Mouse (Mus musculus): ENCODE results near the gene Gm11627. TPM values are rescaled to one million over a fixed set of nuclear protein-coding genes. Genes with fewer than 3 reads are reported as not detected.

The Gm11627 gene
- polyA plus RNA-seq, 1 experiment, result not detected

DNA sequence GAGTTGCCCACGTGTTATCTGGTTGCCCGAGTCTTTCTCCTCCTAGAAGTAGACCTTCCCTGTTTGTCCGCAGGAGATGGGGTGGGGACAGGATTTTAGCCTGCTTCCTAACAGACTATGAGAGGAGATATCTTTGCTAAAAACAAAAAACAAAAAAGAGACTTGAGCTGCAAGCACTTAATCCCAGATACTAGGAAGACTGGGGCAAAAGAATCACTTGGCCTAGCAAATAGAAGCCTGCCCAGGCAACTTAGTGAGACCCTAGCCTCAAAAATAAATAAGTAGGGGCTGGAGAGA is 721 bp upstream of the Gm11627 start:
- Histone ChIP-seq H3K27me3 (replicated peaks) (peaks cover 55% of the 10 kb centered on the region), H3K4me3 (replicated peaks) (no peak overlapping the region), H3K9me3 (no peaks in the 10 kb centered on the region), H3K36me3 (replicated peaks; ENCODE audit: low read length) (no peaks in the 10 kb centered on the region), H3K4me1 (peaks cover 26% of the 10 kb centered on the region)
- TF ChIP-seq FLI1 (IDR thresholded peaks at IDR 0.05; ENCODE audit: low read length) (no peak), GATA1 (IDR thresholded peaks at IDR 0.05; ENCODE audit: borderline replicate concordance, low read length) (no peak)

DNA sequence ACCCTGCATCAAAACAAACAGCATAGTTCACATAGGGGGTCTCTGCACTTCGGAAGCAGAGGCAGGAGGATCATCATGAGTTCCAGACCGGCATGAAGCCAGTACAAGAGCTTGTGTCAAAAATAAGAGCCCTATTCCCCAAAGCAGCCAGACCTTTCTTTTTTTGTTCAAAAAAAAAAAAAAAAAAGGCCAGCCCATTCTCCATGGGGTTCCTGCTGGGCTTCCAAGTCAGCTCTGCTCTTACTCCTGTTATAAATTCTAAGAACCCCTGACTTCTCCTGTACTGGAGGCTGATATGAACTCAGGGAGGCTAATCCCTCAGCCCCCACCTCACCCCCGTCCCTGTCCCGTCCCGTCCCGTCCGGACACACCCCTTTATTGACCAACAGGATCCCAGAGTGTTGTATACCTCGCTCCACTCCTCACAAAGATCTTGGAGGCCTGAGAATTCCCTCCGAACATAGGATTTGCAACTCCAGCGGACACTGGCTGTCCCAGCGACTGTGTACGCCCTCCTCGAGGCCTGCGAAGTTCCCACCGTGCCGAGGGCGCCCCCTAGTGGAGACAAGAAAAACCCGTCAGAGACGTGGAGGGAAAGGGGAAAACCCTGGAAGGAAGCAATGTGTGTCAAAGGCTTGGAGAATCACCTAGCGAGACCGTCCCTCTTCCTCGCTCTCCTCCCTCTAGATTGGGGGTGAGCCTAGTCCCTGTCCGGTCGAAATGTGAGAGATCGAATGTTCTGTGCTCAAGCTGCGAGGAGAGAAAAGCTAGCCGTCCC is 731 bp downstream of the Gm11627 start:
- Histone ChIP-seq H3K4me3 (replicated peaks) (peak overlapping the region; percentile 90), H3K9me3 (no peaks in the 10 kb centered on the region), H3K27me3 (replicated peaks) (peaks cover 48% of the 10 kb centered on the region), H3K36me3 (replicated peaks; ENCODE audit: low read length) (no peaks in the 10 kb centered on the region), H3K4me1 (peaks cover 29% of the 10 kb centered on the region)
- TF ChIP-seq FLI1 (IDR thresholded peaks at IDR 0.05; ENCODE audit: low read length) (no peak), GATA1 (IDR thresholded peaks at IDR 0.05; ENCODE audit: borderline replicate concordance, low read length) (no peak)

DNA sequence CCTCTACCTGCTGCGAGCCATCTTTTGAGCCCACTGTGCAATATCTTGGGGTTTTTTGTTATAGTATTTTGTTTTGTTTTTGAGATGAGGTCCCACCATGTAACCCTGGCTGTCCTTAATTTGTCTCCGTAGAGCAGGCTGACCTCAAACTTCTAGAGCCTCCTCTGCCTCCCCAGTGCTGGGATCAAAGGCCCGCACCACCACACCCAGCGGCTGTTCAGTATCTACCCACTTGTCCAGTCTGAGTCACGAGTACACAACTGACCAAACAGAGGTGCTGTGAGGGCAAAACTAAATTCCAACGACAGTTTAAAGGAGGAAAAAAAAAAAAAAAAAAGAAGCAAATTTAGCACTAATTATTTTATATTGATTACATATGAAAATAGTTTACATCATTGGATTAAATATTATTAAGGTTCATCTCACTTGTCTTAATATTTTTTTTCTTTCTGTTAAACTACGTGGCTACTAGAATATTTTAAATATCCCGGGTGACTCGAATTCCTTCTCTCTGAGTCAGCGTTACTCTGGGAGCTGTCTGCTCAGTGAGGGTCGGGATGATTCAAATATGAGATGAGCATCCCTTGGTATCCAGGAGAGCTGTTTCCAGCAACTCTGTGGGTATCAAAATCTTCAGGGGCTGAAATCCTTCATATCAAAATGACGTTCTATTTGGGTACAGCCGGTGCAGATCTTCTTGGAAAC is 3.1 kb downstream of the Gm11627 start:
- Histone ChIP-seq H3K36me3 (replicated peaks; ENCODE audit: low read length) (no peaks in the 10 kb centered on the region), H3K27me3 (replicated peaks) (peaks cover 25% of the 10 kb centered on the region)

DNA sequence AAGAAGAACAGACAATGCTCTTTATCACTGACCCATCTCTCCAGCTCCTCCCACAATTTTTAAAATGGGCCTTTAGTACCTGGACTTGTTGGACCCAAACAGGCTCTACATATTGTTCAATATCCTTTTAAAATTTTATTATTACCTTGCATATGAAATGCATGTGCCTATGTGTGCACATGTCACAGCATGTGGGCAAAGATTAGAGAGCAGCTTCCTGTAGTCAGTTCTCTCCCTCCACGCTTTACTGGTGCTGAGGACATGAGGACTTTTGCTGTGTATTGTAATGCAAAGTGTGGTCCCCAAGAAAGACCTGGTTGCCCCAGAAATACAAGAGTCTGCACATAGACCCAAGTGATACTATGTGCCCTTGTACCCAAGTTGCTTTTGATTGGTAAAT is 4.2 kb downstream of the Gm11627 start:
- Histone ChIP-seq H3K4me1 (peaks cover 33% of the 10 kb centered on the region), H3K36me3 (replicated peaks; ENCODE audit: low read length) (no peaks in the 10 kb centered on the region), H3K4me3 (replicated peaks) (no peak overlapping the region), H3K9me3 (no peaks in the 10 kb centered on the region), H3K27me3 (replicated peaks) (peaks cover 16% of the 10 kb centered on the region)
- TF ChIP-seq FLI1 (IDR thresholded peaks at IDR 0.05; ENCODE audit: low read length) (no peak), GATA1 (IDR thresholded peaks at IDR 0.05; ENCODE audit: borderline replicate concordance, low read length) (no peak)

More for the DNA sequence above, 3.1 kb downstream of the Gm11627 start:
- TF ChIP-seq FLI1 (IDR thresholded peaks at IDR 0.05; ENCODE audit: low read length) (no peak), GATA1 (IDR thresholded peaks at IDR 0.05; ENCODE audit: borderline replicate concordance, low read length) (no peak)
- Histone ChIP-seq H3K4me1 (peaks cover 33% of the 10 kb centered on the region), H3K9me3 (no peaks in the 10 kb centered on the region), H3K4me3 (replicated peaks) (no peak overlapping the region)

DNA sequence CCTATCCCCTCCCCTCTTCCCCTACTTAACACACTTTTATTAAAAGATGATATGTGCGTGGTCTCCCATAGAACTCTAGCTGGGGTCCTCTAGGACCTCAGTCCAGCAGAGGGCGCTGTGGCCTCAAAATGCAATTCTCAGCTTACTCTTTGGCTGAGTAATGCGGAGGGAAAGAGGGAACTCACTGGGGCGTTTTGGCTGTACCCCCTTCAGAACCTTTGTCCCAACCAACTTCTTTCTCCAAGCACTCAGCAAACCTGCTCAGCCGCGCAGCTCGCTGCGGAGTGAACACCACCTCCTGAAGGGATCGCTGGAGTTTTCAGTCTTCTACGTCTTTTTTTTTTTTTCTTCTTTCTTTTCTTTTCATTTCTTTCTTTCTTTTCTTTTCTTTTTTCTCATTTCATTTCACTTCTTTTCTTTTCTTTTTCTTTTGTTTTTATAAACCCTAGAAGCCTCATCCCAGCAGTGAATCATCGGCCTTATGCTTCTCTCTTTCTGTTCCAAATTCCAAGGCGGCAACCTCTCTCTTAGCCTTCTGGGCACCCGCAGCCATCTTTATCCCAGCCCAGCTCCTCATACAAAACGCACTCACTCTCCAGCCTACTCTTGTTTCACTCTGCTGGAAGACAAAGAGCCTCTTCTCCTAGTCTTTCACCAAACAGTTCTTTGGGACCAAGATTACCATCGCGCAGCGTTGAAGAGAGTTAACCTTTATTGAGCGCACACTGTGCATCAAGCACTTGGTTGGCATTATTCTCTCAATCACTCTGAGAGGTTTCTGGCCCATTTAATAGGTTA is 6.2 kb downstream of the Gm11627 start:
- H3K9me3 ChIP-seq, result no peaks in the 10 kb centered on the region
- peak overlapping the region; percentile 91 for H3K4me3 ChIP-seq (replicated peaks)
- H3K4me1 ChIP-seq, result peaks cover 24% of the 10 kb centered on the region
- H3K36me3 ChIP-seq (replicated peaks; ENCODE audit: low read length), result no peaks in the 10 kb centered on the region
- TF ChIP-seq GATA1 (IDR thresholded peaks at IDR 0.05; ENCODE audit: borderline replicate concordance, low read length), result no peak
- TF ChIP-seq FLI1 (IDR thresholded peaks at IDR 0.05; ENCODE audit: low read length), result no peak
- peaks cover 6% of the 10 kb centered on the region for H3K27me3 ChIP-seq (replicated peaks)

DNA sequence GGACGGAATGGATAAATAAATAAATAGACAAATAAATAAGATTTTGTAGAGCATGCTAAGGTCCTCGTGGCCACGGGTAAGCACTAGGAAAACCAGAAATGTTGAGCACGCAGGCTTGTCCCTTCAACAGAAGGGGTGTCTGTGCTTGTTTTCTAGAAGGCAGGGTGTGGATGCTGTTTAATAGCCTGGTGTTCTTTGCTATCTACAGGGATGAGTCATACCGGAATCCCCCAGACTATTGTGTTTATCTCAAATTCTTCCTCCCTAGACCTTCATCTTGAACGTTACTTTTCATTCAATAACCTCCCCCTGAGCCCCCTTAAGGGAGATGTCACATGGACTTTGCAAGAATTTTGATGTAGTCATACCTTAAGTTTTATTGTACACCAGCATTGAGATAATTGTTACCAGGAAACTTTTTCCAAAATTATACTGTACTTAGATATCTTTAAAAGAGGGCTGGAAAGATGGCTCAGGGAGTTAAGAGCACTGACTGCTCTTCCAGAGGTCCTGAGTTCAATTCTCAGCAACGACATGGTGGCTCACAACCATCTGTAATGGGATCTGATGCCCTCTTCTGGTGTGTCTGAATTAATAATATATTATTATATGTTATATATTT is 10.4 kb downstream of the Gm11627 start:
- Histone ChIP-seq H3K4me3 (replicated peaks) (no peak overlapping the region), H3K4me1 (peaks cover 9% of the 10 kb centered on the region), H3K36me3 (replicated peaks; ENCODE audit: low read length) (no peaks in the 10 kb centered on the region), H3K9me3 (no peaks in the 10 kb centered on the region), H3K27me3 (replicated peaks) (no peaks in the 10 kb centered on the region)
- TF ChIP-seq FLI1 (IDR thresholded peaks at IDR 0.05; ENCODE audit: low read length), result no peak
- TF ChIP-seq GATA1 (IDR thresholded peaks at IDR 0.05; ENCODE audit: borderline replicate concordance, low read length), result no peak

DNA sequence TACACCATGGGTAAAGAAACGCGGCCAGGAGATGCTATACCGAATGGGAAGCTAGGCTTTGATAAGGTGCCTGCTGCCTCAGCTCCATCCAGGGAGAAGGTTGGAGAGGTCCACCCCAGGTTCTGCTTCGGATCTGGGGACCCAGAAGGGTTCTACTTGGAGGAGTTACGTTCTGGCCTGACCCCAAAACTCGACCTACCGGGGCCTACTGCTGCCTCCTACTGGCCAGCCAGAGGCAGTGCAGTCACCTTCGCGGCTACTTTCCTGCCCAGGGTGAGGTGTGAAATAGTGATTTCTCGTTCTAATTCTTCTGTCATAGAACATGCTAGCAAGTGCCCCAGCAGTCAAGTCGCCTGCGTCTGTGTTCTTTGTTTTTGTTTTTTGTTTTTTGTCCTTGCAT is 11.1 kb downstream of the Gm11627 start:
- no peaks in the 10 kb centered on the region for H3K9me3 ChIP-seq
- TF ChIP-seq FLI1 (IDR thresholded peaks at IDR 0.05; ENCODE audit: low read length), result no peak
- TF ChIP-seq GATA1 (IDR thresholded peaks at IDR 0.05; ENCODE audit: borderline replicate concordance, low read length), result no peak
- H3K4me3 ChIP-seq (replicated peaks), result no peak overlapping the region
- peaks cover 8% of the 10 kb centered on the region for H3K4me1 ChIP-seq
- no peaks in the 10 kb centered on the region for H3K27me3 ChIP-seq (replicated peaks)
- no peaks in the 10 kb centered on the region for H3K36me3 ChIP-seq (replicated peaks; ENCODE audit: low read length)

DNA sequence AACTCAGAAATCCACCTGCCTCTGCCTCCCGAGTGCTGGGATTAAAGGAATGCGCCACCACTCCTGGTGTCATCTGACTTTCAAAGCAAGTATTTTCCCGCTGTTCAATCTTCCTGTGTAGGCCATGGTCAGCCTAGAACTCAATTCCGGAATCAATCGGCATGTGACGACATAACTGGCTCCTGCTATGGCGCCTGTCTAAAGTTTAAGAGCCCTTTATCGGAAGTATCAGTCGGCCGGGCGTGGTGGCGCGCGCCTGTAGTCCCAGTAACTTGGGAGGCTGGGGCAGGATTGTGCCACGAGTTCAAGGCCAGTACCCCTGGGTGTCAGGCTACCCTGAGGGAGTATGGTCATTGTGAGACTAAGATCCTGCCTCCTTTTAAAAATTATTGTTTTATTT is 11.5 kb downstream of the Gm11627 start:
- H3K36me3 ChIP-seq (replicated peaks; ENCODE audit: low read length), result no peaks in the 10 kb centered on the region
- H3K4me3 ChIP-seq (replicated peaks), result no peak overlapping the region
- TF ChIP-seq FLI1 (IDR thresholded peaks at IDR 0.05; ENCODE audit: low read length) (no peak), GATA1 (IDR thresholded peaks at IDR 0.05; ENCODE audit: borderline replicate concordance, low read length) (no peak)
- H3K4me1 ChIP-seq, result peaks cover 11% of the 10 kb centered on the region
- H3K27me3 ChIP-seq (replicated peaks), result no peaks in the 10 kb centered on the region
- H3K9me3 ChIP-seq, result no peaks in the 10 kb centered on the region

DNA sequence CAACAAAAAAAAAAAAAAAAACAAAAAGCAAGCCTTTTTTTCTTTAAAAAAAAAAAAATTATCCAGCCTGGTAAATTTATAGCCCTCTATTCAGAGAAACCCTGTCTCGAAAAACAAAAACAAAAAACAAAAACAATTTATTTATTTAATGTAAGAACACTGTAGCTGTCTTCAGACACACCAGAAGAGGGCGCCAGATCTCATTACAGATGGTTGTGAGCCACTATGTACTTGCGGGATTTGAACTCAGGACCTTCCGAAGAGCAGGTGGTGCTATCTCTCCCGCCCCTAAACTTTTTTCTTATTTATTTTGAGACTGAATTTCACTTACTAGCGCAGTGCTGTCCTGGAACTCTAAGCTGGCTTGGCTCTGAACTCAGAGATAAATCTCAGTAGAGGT is 12.1 kb downstream of the Gm11627 start:
- no peaks in the 10 kb centered on the region for H3K27me3 ChIP-seq (replicated peaks)
- no peak overlapping the region for H3K4me3 ChIP-seq (replicated peaks)
- TF ChIP-seq GATA1 (IDR thresholded peaks at IDR 0.05; ENCODE audit: borderline replicate concordance, low read length), result no peak
- TF ChIP-seq FLI1 (IDR thresholded peaks at IDR 0.05; ENCODE audit: low read length), result no peak
- H3K36me3 ChIP-seq (replicated peaks; ENCODE audit: low read length), result no peaks in the 10 kb centered on the region
- no peaks in the 10 kb centered on the region for H3K9me3 ChIP-seq
- peaks cover 12% of the 10 kb centered on the region for H3K4me1 ChIP-seq

All from megakaryocyte, embryonic 14.5 days (primary cell).